Mouse (Mus musculus): ENCODE data around the gene Klhl29.

Gene Klhl29

GRCm38 (mm10) chr12:5129190-5129589, 246.3 kb downstream of the Klhl29 start:
- no peak for DNase-seq (ENCODE audit: extremely low read depth, low read depth)

DNA sequence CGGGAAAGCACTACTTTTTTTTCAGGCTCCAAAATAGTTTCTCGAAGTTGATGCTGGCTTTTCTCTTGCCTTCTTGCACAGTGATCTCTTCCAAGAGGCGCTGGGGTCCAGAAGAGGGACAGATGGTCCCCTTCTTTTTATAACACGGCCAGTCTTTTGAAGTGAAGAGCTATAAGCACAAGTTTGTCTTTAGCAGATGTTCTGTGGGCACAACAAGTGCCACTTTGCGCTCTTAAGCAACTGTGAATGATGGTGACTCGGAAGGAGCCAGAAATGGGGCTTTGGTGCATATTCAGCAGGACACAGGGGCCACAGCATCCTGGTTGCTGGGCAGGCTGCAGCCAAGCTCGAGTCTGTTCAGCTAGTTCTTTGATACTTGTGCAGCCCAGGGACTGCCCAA, 249.6 kb downstream of the Klhl29 start:
- DNase-seq (ENCODE audit: extremely low read depth, low read depth) = no peak

DNA sequence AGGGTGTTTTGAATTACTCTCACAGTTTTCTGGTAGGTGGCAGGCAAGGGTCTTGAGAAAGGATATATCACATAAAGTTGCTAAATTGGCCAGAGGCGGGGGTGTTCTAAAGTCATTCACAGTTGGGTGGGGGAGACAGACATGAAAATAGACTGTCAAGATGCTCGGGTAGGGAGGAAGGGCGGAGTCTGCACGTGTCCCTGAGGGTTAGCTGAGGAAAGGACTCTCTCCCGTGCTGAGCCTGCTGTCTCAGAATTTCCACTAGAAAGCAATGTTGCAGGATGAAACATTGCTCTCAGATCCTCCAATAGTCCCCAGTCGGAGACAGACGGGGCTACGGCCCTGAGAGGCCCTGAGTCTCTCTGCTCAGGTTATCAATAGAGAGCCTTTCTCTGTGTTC, 252.5 kb downstream of the Klhl29 start:
- DNase-seq (ENCODE audit: extremely low read depth, low read depth) = no peak

GRCm38 (mm10) chr12:5120249-5120648, 255.2 kb downstream of the Klhl29 start:
- DNase-seq (ENCODE audit: extremely low read depth, low read depth) = no peak

DNA sequence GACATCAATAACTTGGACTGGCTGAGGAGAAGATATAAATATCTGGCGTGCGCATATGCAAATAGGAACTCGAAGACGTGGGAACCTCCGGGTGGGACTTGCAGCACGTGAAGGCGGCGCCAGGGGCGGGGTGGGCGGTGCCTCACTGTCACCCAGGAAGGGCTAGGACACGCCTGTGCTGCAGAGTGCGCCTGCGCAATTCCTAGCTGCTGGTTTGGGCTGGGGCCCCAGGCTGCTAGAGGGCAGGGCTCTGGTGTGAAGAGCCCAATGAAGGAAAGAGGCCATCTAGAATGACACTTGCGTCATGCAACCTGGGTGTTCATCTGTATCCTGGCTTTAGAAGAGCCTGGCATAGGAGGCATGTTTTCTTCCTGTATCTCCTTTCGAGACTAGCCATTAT, 255.8 kb downstream of the Klhl29 start:
- no peak for DNase-seq (ENCODE audit: extremely low read depth, low read depth)

- no peak for DNase-seq (ENCODE audit: extremely low read depth, low read depth)
Observed at GRCm38 (mm10) chr12:5119286-5119685, 256.2 kb downstream of the Klhl29 start.

- DNase-seq (ENCODE audit: extremely low read depth, low read depth) = no peak
Observed at GRCm38 (mm10) chr12:5116605-5117004, 258.9 kb downstream of the Klhl29 start.

DNA sequence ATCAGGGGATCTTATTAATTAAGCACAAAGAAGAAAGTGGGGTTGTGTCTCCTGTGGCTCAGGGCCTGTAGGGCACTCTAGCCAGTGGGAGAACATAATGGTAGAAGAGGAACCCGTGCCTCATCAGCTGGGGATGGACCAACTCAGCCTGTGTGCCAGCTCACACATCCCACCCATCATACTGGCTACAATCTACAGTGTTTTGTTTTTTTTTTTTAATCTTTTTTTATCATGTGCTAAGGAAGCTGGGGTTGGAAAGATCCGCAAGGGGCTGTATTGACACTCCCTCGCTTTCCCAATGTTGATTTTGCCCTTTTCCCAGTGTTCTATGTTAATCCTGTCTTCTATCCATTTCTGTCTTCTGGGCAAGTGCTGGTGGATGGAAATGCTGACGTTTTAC, 260.9 kb downstream of the Klhl29 start:
- DNase-seq (ENCODE audit: extremely low read depth, low read depth) = no peak

DNA sequence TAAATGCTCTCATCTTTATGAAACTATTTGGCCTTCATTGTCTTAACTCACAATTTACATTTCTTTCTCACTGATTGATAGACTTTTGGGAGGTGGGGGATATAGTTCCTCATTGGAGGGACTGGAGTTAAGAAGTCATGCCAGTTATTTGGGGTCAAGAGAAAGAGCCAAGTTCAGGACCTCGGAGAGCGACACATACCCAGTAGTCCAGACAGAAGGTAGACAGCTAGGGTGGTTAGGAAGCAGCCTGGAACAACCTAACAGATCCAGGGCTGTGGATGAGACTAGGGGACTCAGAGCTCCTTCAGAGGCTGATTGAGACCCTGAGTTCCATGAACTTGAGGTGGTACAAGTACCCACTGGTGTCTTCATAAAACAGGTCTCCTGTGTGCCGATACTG, 264.1 kb downstream of the Klhl29 start:
- peak; percentile 3 for DNase-seq (ENCODE audit: extremely low read depth, low read depth)

- no peak for DNase-seq (ENCODE audit: extremely low read depth, low read depth)
Observed at GRCm38 (mm10) chr12:5108613-5109012, 266.9 kb downstream of the Klhl29 start.

DNA sequence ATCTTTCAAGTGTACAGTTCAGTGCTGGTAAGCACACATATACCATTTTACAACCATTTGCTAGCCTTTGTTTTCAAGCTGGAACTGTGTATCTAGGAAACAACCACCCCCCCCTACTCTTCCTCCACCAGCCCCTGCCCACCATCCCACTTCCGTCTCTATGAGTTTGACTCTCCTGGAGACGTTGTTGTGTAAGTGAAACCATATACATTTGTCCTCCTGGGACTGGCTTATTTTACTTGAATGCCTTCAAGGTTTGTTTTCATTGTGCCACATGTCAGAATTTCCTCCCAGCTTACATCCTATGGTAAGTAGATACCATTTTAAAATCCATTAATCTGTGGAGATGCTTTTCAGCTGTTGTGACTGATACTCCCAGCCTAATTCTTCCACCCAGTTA, 267.7 kb downstream of the Klhl29 start:
- no peak for DNase-seq (ENCODE audit: extremely low read depth, low read depth)

DNA sequence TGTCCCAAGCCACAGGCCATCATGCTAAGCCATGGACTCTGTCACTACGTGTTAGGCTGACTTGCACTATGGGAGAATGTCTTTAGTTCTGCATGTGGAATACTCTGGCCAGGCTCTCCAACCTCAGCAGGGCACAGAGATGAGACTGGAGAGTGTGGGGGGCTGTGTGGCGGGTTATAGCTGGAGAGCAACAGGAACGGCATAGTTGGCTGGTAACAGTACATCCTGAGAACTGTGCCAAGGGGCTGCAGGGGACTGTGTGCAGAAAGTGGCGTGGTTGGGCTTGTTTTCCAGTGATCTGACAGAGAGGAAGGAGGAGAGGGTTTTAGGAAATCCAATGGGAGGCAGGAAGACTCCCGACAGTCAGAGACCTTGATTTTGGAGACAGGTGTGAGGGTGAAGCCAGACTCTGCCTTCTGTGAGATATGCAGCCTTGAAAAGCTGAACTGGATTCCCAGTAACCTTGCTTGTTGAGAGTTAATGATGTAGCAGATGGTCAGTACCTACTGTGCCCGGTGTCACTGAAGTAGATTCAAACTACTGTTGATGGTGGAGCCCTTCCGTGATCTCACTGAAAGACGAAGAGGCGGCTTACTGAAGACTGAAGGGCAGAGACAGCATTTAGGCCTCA, 270.9 kb downstream of the Klhl29 start:
- DNase-seq (ENCODE audit: extremely low read depth, low read depth) = no peak

GRCm38 (mm10) chr12:5101411-5102024, 274.0 kb downstream of the Klhl29 start:
- DNase-seq (ENCODE audit: extremely low read depth, low read depth) = no peak

DNA sequence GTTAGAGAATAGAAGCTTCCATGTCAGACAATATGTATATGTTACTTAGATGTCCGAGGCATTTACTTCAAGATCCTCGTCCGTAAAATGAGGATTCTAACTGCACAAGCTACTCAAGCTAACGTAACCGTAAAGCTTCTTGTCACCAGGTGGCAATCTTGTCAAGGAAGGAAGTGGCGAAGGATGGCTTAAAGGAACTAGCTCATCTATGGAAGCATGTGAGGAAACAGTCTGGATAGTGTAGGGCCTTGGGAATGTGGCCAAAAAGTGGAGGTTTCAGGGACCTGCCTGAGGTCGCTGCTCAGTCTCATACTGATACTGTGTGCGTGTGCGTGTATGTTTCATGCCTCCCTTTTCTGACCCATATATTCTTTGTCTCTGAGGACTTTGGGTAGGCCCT, 275.9 kb downstream of the Klhl29 start:
- DNase-seq (ENCODE audit: extremely low read depth, low read depth) = no peak

DNA sequence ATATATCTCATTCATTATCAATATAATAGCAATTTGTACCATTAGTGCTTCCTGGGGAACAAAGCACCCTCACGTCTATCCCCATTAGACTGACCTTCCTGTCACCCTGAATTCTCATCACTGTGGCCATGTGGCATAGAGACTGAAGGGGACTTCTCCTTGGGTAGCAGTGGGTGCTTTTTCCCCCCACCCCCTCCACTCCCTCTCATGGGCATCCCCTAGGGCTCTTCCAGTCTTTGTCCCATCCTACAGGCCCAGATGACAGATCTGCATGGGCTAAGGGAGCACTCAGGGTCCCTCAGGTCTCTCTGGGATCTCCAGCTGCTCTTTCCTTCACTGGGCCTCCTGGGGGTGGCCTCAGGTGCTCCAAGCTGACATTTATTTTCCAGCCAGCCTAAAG, 286.8 kb downstream of the Klhl29 start:
- no peak for DNase-seq (ENCODE audit: extremely low read depth, low read depth)

DNA sequence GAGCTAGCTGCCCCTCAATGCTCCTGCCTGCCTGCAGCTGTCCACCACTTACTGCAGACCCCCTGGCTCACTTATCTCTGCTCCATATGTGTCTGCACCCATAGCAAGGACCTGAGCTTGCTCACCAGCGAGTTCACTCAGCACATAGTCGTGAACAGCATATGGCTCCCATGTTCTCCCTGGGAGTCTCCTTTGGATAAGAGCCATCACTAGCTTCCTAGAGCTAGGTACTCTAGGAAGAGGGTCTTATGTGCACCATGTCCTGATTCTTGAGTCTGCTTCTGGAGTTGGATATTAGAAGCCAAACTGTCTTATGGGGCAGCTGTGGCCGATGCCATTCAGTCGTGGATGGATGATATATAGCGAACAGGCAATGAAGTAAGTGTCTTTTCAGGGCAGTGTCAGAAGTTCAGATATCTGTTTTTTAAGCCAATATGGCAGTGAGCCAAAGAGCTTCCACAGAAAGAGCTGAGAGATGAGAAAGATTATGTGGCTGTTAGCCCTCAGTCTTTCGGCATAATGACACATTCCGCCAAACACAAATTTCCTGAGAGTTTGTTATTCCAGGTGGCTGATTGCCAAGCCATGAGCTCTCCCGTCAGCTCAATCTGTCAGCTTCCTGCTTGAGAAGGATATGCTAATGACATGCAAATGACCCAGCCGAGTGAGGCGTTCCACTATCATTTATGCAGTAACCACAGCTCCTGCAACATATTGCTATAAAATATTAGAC, 287.5 kb downstream of the Klhl29 start:
- no peak for DNase-seq (ENCODE audit: extremely low read depth, low read depth)

GRCm38 (mm10) chr12:5084714-5085113, 290.8 kb downstream of the Klhl29 start:
- no peak for DNase-seq (ENCODE audit: extremely low read depth, low read depth)

DNA sequence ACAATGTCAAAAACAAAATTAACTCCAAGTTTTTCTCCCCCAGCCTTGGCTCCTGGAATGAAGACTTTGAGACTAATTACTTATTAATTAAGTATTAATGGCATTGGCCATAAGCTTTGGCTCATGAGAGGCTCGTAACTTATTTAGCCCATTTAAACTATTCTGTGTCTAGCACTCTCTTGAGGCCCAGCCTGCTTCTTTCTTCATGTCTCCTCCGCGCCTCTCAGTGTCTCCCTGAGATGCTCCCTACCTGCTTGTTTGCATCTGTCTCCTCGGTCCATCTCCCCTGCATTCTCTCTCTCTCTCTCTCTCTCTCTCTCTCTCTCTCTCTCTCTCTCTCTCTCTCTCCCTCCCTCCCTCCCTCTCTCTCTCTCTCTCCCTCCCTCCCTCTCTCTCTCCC, 294.0 kb downstream of the Klhl29 start:
- DNase-seq (ENCODE audit: extremely low read depth, low read depth) = no peak

- DNase-seq (ENCODE audit: extremely low read depth, low read depth) = no peak
Observed at GRCm38 (mm10) chr12:5073191-5073590, 302.3 kb downstream of the Klhl29 start.

GRCm38 (mm10) chr12:5070131-5070530, 305.4 kb downstream of the Klhl29 start:
- no peak for DNase-seq (ENCODE audit: extremely low read depth, low read depth)

DNA sequence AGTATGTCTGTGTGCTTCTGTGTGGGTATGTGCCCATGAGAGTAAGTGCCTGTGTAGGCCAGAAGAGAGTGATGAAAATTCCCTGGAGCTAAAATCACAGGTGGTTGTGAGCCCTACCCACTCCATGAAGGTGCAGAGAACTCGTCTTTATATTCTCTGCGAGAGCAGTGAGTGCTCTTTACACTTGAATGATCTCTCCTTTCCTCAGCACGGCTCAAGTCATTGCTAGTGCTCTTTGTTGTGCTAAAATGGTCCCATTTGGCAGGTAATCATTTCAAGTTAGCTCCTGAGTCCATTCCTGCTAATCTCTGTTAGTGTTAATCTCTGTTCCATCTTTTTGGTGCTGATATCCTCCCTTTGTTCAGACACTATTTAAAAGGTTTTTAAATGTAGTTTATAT, 307.9 kb downstream of the Klhl29 start:
- no peak for DNase-seq (ENCODE audit: extremely low read depth, low read depth)

GRCm38 (mm10) chr12:5048104-5048503, 327.4 kb downstream of the Klhl29 start:
- no peak for DNase-seq (ENCODE audit: extremely low read depth, low read depth)

DNA sequence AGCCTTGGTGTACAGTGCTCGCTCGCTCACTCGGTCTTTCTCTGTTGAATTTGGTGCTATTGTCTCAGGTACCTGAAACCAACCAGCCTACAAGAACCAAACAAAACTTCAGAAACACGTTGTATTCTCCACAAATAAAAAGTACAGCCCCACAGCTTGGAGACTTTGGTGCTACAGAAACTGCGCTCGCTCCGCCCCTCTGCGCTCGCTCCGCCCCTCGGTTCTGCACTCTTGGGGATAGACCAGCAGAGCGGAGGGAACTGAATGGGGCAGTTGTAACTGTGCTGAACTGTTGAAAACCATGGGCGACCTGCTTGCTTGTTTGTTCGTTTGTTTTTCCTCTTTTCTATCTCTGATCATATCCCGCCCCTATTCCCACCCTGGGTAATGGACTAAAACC, 331.3 kb downstream of the Klhl29 start:
- DNase-seq (ENCODE audit: extremely low read depth, low read depth) = no peak
